Mouse (Mus musculus): Measurements from ENCODE around the gene Fli1. TPM values are rescaled to one million over a fixed set of nuclear protein-coding genes. Genes with fewer than 3 reads are reported as not detected.

Gene Fli1
- total and polyA plus RNA-seq, 3 experiments: 13.8 to 171 (median 24.3) TPM

DNA sequence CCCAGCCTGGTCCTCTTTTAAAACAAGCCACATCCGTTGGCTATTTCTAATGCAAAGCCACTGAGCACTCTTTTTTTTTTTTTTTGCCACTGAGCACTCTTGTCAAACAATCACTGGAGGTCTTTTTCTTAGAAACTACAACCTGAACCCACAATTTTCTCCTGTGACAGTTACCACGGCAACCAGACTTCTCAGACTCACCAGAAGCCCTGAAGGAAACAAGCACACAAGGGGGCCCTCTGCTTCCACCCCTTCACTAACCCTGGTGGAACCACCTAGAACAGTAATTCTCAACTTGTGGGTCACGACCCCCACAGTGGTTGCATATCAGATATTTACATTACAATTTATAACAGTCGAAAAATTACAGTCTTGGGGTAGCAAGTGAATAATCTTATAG lies 53.3 kb downstream of the Fli1 start:
- no peaks in the 10 kb centered on the region for H3K27me3 ChIP-seq (ENCODE audit: control insufficient read depth in 1 of 2, insufficient read depth in 2 of 2, low read length in 2 of 2)
- H3K4me3 ChIP-seq (ENCODE audit: control insufficient read depth in 1 of 2, insufficient read depth in 1 of 2, low read depth in 2 of 2, low read length in 2 of 2): no peak overlapping the region
- no peaks in the 10 kb centered on the region; a peak in 2 of 4 replicates for H3K4me1 ChIP-seq (ENCODE audit: control insufficient read depth in 1 of 2, insufficient read depth in 2 of 2, low read length in 2 of 2)
- no peak overlapping the region for H3K9ac ChIP-seq (ENCODE audit: control insufficient read depth, low read depth, low read length, poor library complexity, severe bottlenecking)
- TF ChIP-seq TBP (IDR thresholded peaks at IDR 0.05; ENCODE audit: low read depth, low read length) (no peak), POLR2AphosphoS2 (IDR thresholded peaks at IDR 0.05; ENCODE audit: low read length) (no peak), USF1 (IDR thresholded peaks at IDR 0.05; ENCODE audit: low read depth, low read length) (no peak), MAFK (IDR thresholded peaks at IDR 0.05; ENCODE audit: borderline replicate concordance, low read depth, low read length) (no peak), MEF2A (IDR thresholded peaks at IDR 0.05; ENCODE audit: extremely low read depth, insufficient replicate concordance, low read depth, low read length, poor library complexity, severe bottlenecking) (no peak), ETS1 (IDR thresholded peaks at IDR 0.05; ENCODE audit: low read depth, low read length) (no peak), ZC3H11A (IDR thresholded peaks at IDR 0.05; ENCODE audit: low read depth, low read length) (no peak), CTCF (IDR thresholded peaks at IDR 0.05 in 2 of 3, conservative IDR thresholded peaks at IDR 0.05 in 1 of 3; ENCODE audit: control insufficient read depth in 1 of 3, insufficient read depth in 1 of 3, low read depth in 2 of 3, low read length in 3 of 3, poor library complexity in 1 of 3, severe bottlenecking in 1 of 3) (no peak), POLR2AphosphoS5 (IDR thresholded peaks at IDR 0.05; ENCODE audit: borderline replicate concordance, low read depth, low read length) (no peak), ZMIZ1 (IDR thresholded peaks at IDR 0.05; ENCODE audit: low read depth, low read length) (no peak), HCFC1 (IDR thresholded peaks at IDR 0.05; ENCODE audit: low read depth, low read length) (no peak), EP300 (IDR thresholded peaks at IDR 0.05; ENCODE audit: low read depth in 1 of 2, low read length in 2 of 2) (no peak), JUND (IDR thresholded peaks at IDR 0.05; ENCODE audit: low read depth, low read length) (no peak), SIN3A (IDR thresholded peaks at IDR 0.05; ENCODE audit: low read length) (no peak), UBTF (IDR thresholded peaks at IDR 0.05; ENCODE audit: borderline replicate concordance, insufficient read depth, low read depth, low read length) (no peak), CHD2 (IDR thresholded peaks at IDR 0.05; ENCODE audit: low read length) (no peak)
- no peak overlapping the region for H3K27ac ChIP-seq (ENCODE audit: control insufficient read depth, low read depth, low read length)
- H3K36me3 ChIP-seq (ENCODE audit: control insufficient read depth in 1 of 2, insufficient read depth in 2 of 2, low read length in 2 of 2): peaks cover 0 to 2% of the 10 kb centered on the region in 2 experiments; a peak in 2 of 4 replicates
- H3K79me2 ChIP-seq (ENCODE audit: control insufficient read depth, insufficient read depth, low read length, poor library complexity): peaks cover 6% of the 10 kb centered on the region; the same call in 1 of the 2 replicates
- no peaks in the 10 kb centered on the region for H3K9me3 ChIP-seq (replicated peaks; ENCODE audit: insufficient read depth, low read length)
- no peak for DNase-seq (ENCODE audit: low read depth, low spot score)

DNA sequence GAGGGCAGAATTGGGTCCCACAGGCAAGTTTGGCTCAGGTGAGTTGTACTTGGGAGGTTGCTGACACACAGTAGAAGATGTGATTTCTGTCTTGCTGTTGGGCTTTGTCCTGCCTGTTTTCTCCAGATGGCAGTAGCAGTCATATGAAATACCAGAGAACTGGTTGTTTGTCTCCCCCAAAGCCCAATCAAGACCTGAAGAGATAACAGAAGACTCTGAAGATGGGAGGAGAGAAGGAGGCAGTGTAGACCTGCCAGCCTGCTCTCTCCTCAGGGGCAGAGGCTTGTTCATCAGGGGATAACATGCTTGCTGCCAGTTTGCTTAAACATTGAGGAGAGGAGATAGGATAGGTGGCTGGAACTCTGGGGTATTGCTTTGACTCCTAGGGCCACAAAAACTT lies 54.0 kb downstream of the Fli1 start:
- Histone ChIP-seq H3K36me3 (ENCODE audit: control insufficient read depth in 1 of 2, insufficient read depth in 2 of 2, low read length in 2 of 2) (peaks cover 0 to 2% of the 10 kb centered on the region in 2 experiments; a peak in 2 of 4 replicates), H3K9ac (ENCODE audit: control insufficient read depth, low read depth, low read length, poor library complexity, severe bottlenecking) (no peak overlapping the region), H3K9me3 (replicated peaks; ENCODE audit: insufficient read depth, low read length) (no peaks in the 10 kb centered on the region), H3K4me3 (ENCODE audit: control insufficient read depth in 1 of 2, insufficient read depth in 1 of 2, low read depth in 2 of 2, low read length in 2 of 2) (no peak overlapping the region), H3K27me3 (ENCODE audit: control insufficient read depth in 1 of 2, insufficient read depth in 2 of 2, low read length in 2 of 2) (no peaks in the 10 kb centered on the region), H3K27ac (ENCODE audit: control insufficient read depth, low read depth, low read length) (no peak overlapping the region), H3K79me2 (ENCODE audit: control insufficient read depth, insufficient read depth, low read length, poor library complexity) (peaks cover 6% of the 10 kb centered on the region; the same call in 1 of the 2 replicates), H3K4me1 (ENCODE audit: control insufficient read depth in 1 of 2, insufficient read depth in 2 of 2, low read length in 2 of 2) (no peaks in the 10 kb centered on the region; a peak in 2 of 4 replicates)
- DNase-seq (ENCODE audit: low read depth, low spot score): no peak
- no peak for TF ChIP-seq ZKSCAN1 (IDR thresholded peaks at IDR 0.05; ENCODE audit: low read depth, low read length)
- no peak for TF ChIP-seq NELFE (IDR thresholded peaks at IDR 0.05; ENCODE audit: low read depth, low read length)
- no peak for TF ChIP-seq SMC3 (IDR thresholded peaks at IDR 0.05; ENCODE audit: low read depth, low read length)
